Mouse (Mus musculus): ENCODE results near the gene Tsr3.

- no peak for TF ChIP-seq POLR2A (IDR thresholded peaks at IDR 0.05; ENCODE audit: borderline replicate concordance, extremely low read depth, insufficient read depth, insufficient read length, poor library complexity, severe bottlenecking)
- TF ChIP-seq CTCF (IDR thresholded peaks at IDR 0.05; ENCODE audit: borderline replicate concordance, extremely low read depth, insufficient read depth, insufficient read length), result no peak
Observed at GRCm38 (mm10) chr17:25218967-25219366, 21.0 kb upstream of the Tsr3 start.

All from brain, embryonic 14.5 days (tissue).